Mouse (Mus musculus): Measurements from ENCODE around the gene Stk11.
A peak's percentile ranks its signal among the peaks of the same experiment; 100 is the strongest.

The Stk11 gene

DNA sequence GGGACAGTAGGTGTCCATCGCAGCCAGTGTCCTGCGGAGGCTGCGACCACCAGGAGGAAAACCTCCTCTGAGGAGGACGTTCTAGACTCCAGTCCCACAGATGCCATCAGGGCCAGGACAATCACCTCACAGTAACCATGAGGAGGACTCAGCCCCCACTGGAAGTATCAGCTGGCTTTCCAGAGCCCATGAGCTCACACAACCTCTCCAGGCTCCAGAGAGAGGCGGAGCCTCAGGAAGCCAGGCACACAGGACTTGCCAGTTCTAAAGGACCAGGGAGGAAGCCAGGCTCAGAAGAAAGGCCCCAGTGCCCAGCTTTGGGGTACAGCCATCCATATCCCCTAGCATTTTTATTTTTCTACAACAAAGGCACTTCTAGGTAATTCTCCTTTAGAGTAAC is 20.1 kb upstream of the Stk11 start:
- no peak for DNase-seq (ENCODE audit: low spot score in 2 of 2)

DNA sequence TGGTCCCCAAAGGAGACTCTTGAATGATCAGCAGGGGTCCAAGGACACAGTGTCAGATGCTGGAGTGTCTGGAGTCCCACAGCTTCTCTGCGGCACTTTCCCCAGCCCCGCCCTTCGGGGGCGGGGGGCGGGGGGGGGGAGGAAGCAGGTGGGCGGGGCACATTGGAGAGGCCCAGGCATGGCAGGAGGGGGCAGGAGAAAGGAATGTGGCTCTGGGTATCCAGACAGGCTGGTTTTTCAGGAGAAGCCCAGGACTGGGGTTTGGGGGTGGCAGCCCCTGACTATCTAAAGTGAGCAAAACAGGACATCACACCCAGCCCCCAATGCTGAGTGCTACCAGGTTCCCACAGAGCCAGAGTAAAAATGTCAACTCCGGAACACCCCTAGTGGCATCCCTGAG is 18.3 kb upstream of the Stk11 start:
- no peak for DNase-seq (ENCODE audit: low spot score in 2 of 2)

DNA sequence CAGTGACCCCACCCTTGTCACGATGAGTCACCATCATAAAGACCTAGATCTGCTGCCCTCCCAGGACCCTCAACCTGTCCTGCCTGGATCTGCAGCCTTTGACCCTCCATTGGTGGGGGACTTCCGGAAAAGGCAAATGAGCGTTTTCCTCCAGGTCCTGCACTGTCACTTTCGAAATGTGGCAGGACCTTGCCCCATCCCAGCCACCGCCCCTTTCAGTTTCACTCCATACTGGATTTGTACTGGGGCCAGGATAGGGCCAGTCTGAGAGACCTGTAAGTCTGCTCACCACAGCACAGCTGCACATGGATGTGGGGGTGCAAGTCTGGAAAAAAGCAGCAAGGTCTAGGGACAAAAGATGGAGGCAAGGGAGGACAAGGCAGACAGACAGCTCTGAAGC is 17.0 kb upstream of the Stk11 start:
- DNase-seq (ENCODE audit: low spot score in 2 of 2) = no peak

DNA sequence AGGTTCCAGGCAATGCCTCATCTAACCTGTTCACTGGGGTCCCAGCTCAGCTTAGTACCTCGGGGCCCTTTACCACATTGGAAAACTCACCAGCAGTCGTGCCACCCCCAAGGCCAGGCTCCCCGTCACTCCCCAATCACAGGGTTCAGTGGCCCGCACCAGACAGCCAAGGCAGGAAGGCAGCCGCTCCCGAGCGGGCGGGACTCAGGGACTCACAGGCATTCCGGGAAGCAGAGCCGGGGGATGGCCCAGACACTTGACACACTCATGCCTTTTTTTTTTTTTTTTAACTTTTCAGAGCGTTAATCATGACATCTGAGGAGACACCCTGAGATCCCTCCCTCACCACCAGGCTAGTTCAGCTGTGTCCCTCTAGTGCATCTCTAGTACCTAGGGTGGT is 14.6 kb upstream of the Stk11 start:
- no peak for DNase-seq (ENCODE audit: low spot score in 2 of 2)

DNA sequence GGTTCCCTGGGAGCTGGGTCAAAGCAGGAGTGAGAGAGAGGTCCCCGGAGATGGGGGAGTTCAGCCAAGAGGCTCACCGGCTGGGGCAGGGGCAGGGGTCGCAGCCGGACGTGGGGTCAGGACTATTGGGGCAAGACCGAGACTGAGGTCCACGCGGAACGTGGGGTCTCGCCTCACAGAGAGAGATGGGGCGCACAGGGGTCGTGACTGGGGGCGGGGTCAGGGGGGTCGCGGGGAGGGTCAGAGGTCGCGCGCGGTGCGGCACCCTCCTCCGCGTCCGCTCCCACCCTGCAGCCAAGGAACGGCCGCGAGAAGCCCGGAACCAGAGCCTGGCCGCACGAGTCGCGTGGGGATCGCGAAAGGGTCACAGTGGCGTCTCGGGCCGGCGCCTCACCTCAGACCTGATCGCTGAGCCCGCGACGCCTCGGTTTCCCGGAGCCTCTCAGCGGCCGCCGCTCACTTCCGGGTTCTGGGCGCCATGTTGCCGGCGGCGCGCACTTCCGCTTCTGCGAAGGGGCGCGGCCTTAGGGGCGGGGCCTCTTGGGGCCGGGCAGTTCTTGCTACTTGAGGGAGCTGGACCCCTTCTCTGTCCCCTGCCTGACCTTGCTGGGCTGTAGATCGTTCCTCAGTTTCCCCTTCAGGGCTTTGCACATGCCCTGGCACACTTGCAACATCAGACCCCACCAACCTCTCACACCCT is 13.2 kb upstream of the Stk11 start:
- DNase-seq (ENCODE audit: low spot score in 2 of 2) = peak; percentile 51 to 67

DNA sequence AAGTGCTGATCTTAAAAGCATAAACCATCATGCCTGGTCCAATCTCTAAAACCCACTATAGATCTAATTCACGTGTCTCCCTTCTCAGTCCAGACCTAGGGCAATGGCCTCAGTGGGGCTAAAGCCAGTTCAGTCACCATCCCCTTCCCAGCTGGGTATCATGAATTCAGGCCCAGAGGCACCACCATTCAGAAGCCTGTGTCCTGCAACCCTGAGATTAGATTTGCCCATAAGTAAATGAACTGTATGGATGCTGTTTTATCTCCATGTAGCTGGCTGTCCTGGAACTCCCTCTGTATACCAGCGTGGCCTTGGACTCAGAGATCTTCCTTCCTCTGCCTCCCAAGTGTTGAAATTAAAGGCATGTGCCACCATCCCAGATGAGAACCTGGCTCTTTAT is 12.6 kb upstream of the Stk11 start:
- DNase-seq (ENCODE audit: low spot score in 2 of 2) = no peak

DNA sequence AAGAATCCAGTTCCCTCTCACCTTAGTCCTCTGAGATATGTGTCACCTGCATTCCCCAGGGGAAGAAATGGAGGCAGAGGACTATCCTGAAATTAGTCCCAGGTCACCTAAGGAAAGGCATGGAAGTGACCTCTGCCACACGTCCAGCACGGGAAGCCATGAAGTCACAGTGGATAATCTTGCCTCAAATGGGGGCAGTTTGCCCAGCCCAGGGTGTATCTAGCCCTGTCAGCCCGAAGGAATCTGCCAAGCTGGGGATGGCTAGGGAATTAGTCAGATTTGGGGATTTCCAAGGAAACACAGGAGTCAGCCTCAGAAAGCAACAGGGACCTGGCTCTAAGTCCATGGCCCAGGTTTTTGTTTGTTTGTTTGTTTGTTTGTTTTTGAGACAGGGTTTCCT is 11.4 kb upstream of the Stk11 start:
- DNase-seq (ENCODE audit: low spot score in 2 of 2) = no peak

DNA sequence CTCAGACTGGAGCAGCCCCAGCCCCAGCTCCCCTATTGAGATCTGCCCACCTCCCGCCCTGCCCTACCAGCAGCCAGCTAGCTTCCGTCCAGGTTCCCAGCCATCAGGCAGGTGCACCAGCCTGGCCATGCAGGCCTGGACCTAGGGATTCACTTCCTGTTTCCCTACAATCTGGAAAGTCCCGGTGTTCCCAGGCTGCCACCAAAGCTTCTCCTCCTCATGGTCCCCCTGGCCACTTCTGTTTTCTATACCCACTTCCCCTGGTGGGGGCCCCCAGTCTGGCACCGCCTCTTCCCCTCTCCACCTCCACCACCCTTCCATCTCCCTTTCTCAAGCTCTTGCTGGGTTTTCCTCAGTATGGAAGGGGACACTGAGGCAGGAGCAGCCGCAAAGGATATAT is 10.1 kb upstream of the Stk11 start, which contains the start of gene Sbno2:
Gene Sbno2 (minus strand): TSS at position 112 of the 400 bp plus-strand sequence.
- DNase-seq (ENCODE audit: low spot score in 2 of 2) = no peak

DNA sequence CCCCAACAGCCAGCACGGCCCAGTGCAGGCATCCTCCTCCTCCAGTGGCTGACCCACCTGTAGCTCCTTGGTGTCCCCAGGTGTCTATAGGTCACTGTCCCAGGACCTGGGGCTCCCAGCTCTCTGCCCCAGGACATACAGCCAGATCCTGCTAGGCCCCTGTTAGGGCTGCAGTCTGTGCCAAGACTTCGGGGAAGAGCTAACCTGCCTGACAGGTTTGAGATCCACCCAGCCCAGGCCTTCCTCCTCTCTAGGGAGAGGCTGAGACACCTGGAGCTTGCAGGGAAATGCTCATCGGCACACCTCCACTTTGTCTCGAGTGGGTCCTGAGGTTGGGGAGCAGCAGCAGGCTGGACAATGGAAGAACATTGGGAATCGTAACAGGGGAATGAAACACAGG is 9.7 kb upstream of the Stk11 start:
- DNase-seq (ENCODE audit: low spot score in 2 of 2) = no peak

DNA sequence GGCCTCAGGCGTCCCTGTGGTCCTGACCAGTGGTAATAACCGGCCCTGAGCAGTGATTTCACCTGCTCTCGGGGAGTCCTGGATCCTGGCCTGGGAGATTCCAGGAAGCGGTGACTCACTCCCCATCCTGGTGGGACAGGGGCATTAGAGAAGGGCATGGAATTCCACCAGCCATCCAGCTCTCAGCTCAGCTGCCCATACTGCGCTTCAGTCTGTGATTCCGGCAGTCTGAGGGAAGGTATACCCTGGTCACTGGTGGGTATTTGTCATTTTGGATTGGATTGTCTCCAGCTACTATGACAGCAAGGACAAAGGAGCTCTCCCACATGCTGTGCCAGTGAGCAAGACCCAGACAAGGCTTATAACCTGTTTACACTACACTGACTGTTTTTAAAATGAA is 7.9 kb upstream of the Stk11 start:
- no peak for DNase-seq (ENCODE audit: low spot score in 2 of 2)

DNA sequence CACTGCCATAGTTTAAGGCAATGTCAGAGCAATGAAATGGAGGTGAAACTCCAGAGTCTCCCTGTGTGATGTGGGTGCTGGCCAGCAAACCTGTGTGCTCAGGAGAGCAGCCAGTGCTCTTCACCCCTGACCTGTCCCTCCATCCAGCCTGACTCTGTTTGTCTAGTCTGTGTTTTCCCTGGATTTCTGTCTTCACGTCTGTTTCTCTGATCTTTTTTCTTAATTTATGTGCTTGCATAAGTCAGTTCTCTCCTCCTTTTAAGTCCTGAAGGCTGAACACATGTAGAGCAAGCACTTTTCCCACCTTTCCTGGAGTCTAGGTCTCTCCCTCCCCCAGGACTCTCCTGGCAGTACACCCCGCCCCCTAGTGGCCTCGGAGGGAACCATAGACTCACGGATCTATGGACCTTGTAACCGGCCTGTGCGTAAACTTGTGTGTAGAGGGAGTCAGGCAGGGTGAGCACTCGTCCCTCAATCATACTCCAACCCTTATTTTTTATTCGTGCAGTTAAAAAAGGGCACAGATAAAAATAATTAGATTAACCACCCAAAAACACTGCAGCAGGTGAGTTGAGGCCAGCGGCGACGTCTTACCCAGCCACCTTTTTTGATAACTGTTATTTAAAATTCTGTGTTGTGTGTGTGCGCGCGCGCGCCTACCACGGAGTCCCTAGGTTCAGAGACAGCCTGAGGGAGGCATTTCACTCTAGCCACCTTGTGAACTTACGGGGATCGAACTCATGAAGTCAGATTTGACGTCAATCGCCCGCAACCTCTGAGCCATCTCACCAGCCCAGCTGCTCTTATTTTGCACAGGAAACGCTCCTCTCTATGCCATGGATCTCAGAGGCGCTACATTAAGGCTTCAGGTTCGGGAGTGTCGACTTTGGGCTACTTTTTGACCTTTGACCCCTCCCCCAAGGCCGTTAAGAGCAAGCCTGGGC is 990 bp upstream of the Stk11 start:
- DNase-seq (ENCODE audit: low spot score in 2 of 2) = peak; percentile 71 to 84

DNA sequence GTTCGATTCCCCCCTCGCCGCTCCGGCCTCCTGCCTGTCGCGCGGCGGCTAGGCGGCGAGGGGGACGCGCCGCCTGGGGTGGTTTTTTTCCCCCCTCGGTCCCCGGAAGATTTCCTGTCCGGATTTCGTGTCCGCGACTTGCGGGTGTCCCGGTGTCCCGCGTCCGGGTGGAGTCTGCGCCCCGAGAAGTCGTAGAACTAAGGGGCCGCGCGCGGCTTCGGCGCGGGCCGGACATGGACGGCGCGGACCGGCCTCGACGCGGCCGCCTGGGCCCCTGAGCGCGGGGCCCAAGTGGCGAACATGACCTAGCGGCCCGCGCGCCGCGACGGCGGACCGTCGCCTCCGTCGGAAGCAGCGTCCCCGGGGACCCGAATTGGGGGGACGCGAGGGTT is 337 bp downstream of the Stk11 start:
- no peak for DNase-seq (ENCODE audit: low spot score in 2 of 2)

DNA sequence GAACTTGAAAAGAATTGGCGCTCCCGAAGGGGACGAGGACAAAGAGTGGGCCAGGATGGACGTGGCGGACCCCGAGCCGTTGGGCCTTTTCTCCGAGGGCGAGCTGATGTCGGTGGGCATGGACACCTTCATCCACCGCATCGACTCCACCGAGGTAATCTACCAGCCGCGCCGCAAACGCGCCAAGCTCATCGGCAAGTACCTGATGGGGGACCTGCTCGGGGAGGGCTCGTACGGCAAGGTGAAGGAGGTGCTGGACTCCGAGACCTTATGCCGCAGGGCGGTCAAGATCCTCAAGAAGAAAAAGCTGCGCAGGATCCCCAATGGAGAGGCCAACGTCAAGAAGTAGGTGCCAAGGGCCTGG is 942 bp downstream of the Stk11 start:
- no peak for DNase-seq (ENCODE audit: low spot score in 2 of 2)

DNA sequence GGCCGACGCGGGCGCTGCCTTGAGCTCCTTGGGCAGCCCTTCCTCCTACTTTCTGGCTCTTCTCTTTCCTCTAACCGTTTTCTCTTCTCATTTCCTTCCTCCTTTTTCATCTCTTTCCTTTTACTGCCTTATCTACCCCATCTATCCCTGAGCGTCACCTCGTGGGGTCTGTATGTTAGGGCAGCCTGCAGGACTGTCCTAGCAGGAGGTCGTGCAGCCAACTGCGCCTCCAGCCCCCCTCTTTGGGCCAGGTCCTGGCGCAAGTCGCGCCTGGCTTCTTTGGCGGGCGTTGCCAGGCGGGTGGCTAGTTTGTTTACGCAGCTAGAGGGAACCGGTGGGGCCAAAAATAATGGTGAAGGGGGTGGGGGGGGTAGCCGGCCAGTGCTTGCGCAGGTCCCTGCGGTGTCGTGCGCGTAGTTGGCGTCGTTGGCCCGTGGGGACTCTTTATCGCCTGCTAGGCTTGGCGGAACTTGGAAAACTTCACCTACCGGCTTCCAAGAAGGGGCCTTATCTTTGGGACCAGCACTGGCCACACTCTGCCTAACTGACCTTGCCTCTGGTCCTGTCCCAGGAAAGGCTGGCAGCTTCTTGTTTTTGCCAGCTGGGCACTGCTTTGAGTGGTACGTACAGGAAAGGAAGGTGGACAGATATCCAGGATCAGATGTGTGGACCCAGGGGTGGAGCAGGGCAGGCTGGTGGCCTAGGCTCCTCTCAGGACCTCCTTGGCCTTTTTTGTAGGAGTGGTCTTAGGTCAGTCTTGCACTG is 1.5 kb downstream of the Stk11 start:
- DNase-seq (ENCODE audit: low spot score in 2 of 2) = no peak

DNA sequence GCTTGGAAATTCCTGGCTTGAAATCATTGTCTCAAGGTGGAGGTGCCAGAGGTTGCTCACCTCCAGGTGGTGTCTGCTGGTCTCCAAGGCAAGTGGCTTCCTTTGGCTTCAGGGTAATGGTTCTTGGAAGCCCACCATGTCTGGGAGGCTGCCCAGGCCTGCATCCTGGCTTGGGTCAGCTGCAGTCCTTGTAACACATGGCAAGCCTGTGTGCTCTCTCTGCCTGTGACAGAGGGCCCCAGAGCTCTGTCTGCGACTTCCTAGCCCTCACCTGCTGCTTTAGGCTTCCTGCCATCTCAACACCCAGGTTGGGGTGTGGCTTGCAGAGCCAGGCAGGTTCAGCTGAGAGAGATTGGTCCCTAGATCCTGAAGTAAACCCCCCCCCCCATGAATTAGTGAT is 2.1 kb downstream of the Stk11 start:
- no peak for DNase-seq (ENCODE audit: low spot score in 2 of 2)

DNA sequence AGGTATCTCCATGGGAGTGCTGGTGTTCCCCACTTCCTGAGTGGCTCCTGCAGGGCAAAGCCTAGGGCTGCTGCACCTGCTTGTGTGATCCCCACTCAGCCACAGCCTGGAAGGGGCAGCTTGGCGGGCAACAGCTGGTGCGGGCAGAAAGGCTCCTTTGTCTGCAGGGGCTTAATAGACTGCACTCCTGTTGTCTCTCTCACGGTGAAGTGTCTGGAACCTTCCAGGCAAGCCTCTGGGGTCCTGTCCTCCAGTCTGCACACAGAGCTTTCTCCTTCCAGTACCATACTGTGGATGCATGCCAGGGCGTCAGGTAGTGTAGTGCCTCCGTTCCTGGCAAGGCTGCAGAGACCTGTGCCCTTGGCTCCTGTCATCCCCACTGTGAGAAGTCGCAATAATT is 2.9 kb downstream of the Stk11 start:
- DNase-seq (ENCODE audit: low spot score in 2 of 2) = no peak

DNA sequence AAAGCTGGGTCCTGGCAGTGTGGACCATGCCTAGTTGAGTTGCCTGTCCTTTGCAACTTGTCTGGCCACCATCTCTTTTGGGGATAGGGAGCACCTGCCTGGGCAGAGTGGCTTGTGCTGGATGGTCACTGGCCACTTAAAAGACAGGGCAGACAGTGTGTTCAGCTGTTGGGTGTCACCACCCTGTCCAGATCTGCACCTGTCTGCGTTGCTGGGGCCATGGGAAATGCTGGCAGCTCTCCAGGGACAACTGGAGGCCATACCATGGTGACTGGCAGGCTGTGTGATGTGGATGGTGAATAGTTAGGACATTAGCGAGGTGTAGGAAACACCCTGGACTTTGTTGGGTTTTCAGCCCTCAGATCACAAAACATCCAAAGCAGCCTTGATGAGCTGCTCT is 4.5 kb downstream of the Stk11 start:
- DNase-seq (ENCODE audit: low spot score in 2 of 2) = no peak

DNA sequence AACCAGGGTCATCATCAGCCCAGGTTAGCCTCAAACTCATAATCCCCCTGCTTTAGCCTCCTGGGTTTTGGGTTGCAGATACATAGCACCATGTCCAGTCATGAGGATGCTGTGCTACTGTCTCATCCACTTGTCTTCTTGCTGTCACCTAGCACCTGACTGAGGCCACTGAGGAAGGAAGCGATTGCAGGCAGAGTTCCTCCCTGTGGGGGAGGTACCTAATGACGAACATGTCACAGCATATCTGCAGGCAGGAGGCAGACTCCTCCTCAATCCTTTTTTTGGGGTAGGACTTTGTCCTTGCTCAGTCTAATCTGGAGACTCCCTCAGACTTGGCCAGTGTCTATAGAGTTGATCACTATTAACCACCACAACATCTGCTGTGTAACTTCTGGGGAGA is 6.0 kb downstream of the Stk11 start:
- no peak for DNase-seq (ENCODE audit: low spot score in 2 of 2)

DNA sequence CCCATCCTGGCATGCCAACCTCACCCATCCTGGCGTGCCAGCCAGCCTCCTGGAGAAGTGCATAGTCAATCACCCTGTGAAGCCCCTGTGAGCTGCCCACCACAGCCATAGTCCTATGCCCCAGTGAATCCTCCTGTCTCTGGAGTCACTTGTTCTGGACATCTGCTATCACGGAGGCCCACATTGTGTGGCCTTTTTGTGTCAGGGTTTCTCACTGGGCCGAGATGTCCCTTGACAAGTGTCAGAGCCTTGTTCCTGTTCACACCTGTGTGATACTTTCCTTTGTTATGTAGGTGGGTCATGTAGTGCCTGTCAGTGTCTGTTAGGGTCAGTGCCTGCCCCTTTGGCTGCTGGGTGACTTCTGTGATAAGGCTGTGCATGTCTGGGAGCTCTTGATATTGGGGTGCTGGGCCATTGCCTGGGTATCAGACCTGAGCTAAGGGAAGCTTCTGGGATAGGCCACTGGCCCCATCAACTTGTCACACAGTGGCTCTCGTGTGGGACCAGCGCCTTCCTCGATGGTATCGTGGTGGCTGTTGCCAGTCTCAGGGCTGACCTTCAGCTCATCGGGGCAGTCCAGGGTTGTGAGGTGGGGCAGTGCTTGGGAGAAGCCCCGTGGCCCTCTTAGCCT is 8.4 kb downstream of the Stk11 start:
- no peak for DNase-seq (ENCODE audit: low spot score in 2 of 2)

DNA sequence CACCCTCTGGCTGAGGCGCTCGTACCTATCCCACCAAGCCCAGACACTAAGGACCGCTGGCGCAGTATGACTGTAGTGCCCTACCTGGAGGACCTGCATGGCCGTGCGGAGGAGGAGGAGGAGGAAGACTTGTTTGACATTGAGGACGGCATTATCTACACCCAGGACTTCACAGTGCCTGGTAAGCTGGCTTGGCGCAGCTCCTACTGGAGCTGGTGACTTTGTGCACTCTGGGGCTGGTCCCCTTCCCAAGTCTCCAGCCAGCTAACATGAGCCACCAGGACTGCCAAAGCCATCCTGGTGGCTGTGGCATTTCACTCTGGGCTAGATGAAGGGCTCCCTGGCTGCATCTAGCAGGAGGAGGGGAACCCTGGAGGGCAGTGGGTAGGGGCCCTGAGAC is 12.3 kb downstream of the Stk11 start:
- no peak for DNase-seq (ENCODE audit: low spot score in 2 of 2)

DNA sequence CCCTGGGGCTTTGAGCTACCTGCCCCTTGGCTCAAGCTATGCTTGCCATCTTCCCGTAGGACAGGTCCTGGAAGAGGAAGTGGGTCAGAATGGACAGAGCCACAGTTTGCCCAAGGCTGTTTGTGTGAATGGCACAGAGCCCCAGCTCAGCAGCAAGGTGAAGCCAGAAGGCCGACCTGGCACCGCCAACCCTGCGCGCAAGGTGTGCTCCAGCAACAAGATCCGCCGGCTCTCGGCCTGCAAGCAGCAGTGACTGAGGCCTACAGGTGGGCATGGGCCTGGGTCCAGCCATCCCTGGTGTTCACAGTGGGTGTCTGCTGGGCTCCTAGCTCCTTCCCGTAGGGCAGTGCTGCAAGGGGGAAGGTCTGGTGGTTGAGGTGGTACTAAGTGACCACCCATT is 14.2 kb downstream of the Stk11 start:
- DNase-seq (ENCODE audit: low spot score in 2 of 2) = no peak

DNA sequence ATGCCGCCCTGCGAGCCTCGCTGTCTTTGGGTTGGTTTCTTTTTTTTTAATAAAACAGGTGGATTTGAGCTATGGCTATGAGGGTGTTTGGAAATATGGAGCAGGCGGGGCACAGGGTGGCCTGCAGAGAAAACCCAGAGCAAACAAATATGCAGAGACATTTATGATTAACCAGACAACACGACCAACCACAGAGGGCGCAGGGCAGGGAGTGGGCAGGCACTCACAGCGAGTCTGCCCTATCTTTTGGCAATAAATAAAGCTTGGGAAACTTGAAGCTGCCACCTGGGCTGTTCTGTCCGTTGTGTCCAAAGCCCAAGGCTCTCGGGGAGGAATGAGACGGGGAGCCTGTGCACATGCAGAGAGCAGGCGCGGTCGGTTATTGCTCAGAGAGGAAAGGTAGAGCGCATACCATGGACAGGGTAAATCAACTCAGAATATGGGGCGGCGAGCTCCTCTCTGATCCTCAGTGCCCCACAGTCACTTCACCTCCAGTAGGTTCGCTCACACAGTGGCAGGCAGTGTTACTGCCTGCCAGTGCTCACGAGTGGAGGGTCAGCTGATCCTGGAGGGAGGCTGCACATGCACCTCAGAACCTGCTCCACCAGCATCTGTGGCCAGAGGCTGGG is 14.9 kb downstream of the Stk11 start:
- DNase-seq (ENCODE audit: low spot score in 2 of 2) = no peak

All from frontal cortex, postnatal 25 days (tissue).